Mouse (Mus musculus): ENCODE data around the gene Zfp169.

DNA sequence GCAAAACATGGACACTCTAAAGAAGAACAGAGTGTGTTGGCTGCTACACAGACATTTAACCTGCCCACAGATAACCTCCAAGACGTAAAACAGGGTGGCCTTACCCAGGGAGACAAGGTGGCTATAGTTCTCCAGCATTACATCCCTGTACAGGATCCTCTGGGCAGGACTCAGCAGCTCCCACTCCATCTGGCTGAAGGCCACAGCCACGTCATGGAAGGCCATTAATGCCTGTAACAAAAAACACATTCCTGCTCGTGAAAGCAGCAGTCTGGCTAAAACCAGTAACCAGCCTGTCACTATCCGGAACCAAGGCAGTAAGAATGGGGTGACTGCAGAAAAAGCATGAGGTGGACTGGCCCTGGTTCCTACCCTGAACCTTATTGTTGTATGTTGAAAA, 14.6 kb downstream of the Zfp169 start:
- TF ChIP-seq CEBPB (IDR thresholded peaks at IDR 0.05; ENCODE audit: low read depth) (no peak), CTCF (IDR thresholded peaks at IDR 0.05; ENCODE audit: control insufficient read depth, insufficient read depth, insufficient read length) (no peak), MYOD1 (IDR thresholded peaks at IDR 0.05; ENCODE audit: control insufficient read depth, insufficient read length, low read depth) (no peak), USF1 (IDR thresholded peaks at IDR 0.05; ENCODE audit: low read depth) (no peak), MYOG (IDR thresholded peaks at IDR 0.05; ENCODE audit: control insufficient read depth, extremely low read depth, insufficient read length) (no peak)
